Mouse (Mus musculus) MEL (cell line): ENCODE data around the gene Rgr. TPM values are rescaled to one million over a fixed set of nuclear protein-coding genes. Genes with fewer than 3 reads are reported as not detected.

Source experiments
- DNase-seq: peaks from one replicate; pipeline ENCODE4 v3.0.0; 2011; ENCODE audit warnings: low read depth, low spot score
- H3K27ac ChIP-seq: 2 replicates; pipeline ENCODE4 v1.5.1; 2012; ENCODE audit warnings: low read depth, mild to moderate bottlenecking, control low read depth, low read length, moderate library complexity; ENCODE audit not compliant: control insufficient read depth
- H3K27me3 ChIP-seq, 2 experiments: fragments of 150-350 bp in 1 of 2; sonication (generic) in 1 of 2; 2 replicates each; pipeline ENCODE4 v1.6.1; 2012; ENCODE audit warnings: low read length in 2 of 2, mild to moderate bottlenecking in 2 of 2, improper control_type of control experiment in 1 of 2, moderate library complexity in 1 of 2; ENCODE audit not compliant: insufficient read depth in 2 of 2, control insufficient read depth in 1 of 2
- H3K36me3 ChIP-seq, 2 experiments: 2 replicates each; pipeline ENCODE4 v1.6.1; 2012 to 2014; ENCODE audit warnings: low read length in 2 of 2, improper control_type of control experiment in 1 of 2, inconsistent platforms in 1 of 2, mild to moderate bottlenecking in 1 of 2; ENCODE audit not compliant: insufficient read depth in 2 of 2, control insufficient read depth in 1 of 2
- H3K4me1 ChIP-seq, 2 experiments: fragments of 150-350 bp in 1 of 2; sonication (generic) in 1 of 2; 2 replicates each; pipeline ENCODE4 v1.6.1; 2012; ENCODE audit warnings: low read length in 2 of 2, improper control_type of control experiment in 1 of 2, mild to moderate bottlenecking in 1 of 2; ENCODE audit not compliant: insufficient read depth in 2 of 2, control insufficient read depth in 1 of 2
- H3K4me3 ChIP-seq, 2 experiments: fragments of 150-350 bp in 1 of 2; sonication (generic) in 1 of 2; 2 replicates each; pipeline ENCODE4 v1.5.1; 2012; ENCODE audit warnings: low read depth in 2 of 2, low read length in 2 of 2, mild to moderate bottlenecking in 2 of 2, moderate library complexity in 2 of 2, control low read depth in 1 of 2, improper control_type of control experiment in 1 of 2; ENCODE audit not compliant: control insufficient read depth in 1 of 2, insufficient read depth in 1 of 2
- H3K79me2 ChIP-seq: 2 replicates; pipeline ENCODE4 v1.6.1; 2012; ENCODE audit warnings: mild to moderate bottlenecking, low read length, moderate library complexity; ENCODE audit not compliant: control insufficient read depth, poor library complexity, insufficient read depth
- H3K9ac ChIP-seq: 2 replicates; pipeline ENCODE4 v1.6.1; 2012; ENCODE audit warnings: low read depth, mild to moderate bottlenecking, control low read depth, low read length, moderate library complexity; ENCODE audit not compliant: control insufficient read depth, poor library complexity, severe bottlenecking
- H3K9me3 ChIP-seq: fragments of 150-350 bp; sonication (generic); replicated peaks from 2 replicates; pipeline ENCODE4 v1.6.1; 2012; ENCODE audit warnings: mild to moderate bottlenecking, low read length, improper control_type of control experiment, moderate library complexity; ENCODE audit not compliant: insufficient read depth
- CHD1 ChIP-seq: IDR thresholded peaks from 2 replicates; pipeline ENCODE4 v1.6.1; 2012; ENCODE audit warnings: low read depth, mild to moderate bottlenecking, inconsistent platforms, low read length, improper control_type of control experiment
- CHD2 ChIP-seq: IDR thresholded peaks from 2 replicates; pipeline ENCODE4 v1.6.1; 2011; ENCODE audit warnings: low read length, improper control_type of control experiment
- CTCF ChIP-seq, 3 experiments: IDR thresholded peaks in 2 of 3; conservative IDR thresholded peaks in 1 of 3; 2 replicates each; pipeline ENCODE4 v1.5.1; 2011 to 2012; ENCODE audit warnings: low read length in 3 of 3, low read depth in 2 of 3, mild to moderate bottlenecking in 2 of 3, improper control_type of control experiment in 1 of 3, inconsistent platforms in 1 of 3, mixed read lengths in 1 of 3, moderate library complexity in 1 of 3; ENCODE audit not compliant: control insufficient read depth in 1 of 3, insufficient read depth in 1 of 3, poor library complexity in 1 of 3, severe bottlenecking in 1 of 3
- E2F4 ChIP-seq: IDR thresholded peaks from 2 replicates; pipeline ENCODE4 v1.6.1; 2011; ENCODE audit warnings: low read depth, low read length, improper control_type of control experiment, borderline replicate concordance
- ELF1 ChIP-seq: IDR thresholded peaks from 2 replicates; pipeline ENCODE4 v1.6.1; 2014; ENCODE audit warnings: low read depth, mild to moderate bottlenecking, inconsistent platforms, low read length, improper control_type of control experiment, moderate library complexity
- ETS1 ChIP-seq: IDR thresholded peaks from 2 replicates; pipeline ENCODE4 v1.6.1; 2012; ENCODE audit warnings: low read depth, mild to moderate bottlenecking, inconsistent platforms, low read length, improper control_type of control experiment, moderate library complexity
- GABPA ChIP-seq: IDR thresholded peaks from 2 replicates; pipeline ENCODE4 v1.6.1; 2012; ENCODE audit warnings: low read depth, mild to moderate bottlenecking, inconsistent platforms, low read length, improper control_type of control experiment, moderate library complexity
- GATA1 ChIP-seq: IDR thresholded peaks from 2 replicates; pipeline ENCODE4 v1.6.1; 2011; ENCODE audit warnings: low read depth, low read length, improper control_type of control experiment
- HCFC1 ChIP-seq: IDR thresholded peaks from 2 replicates; pipeline ENCODE4 v1.6.1; 2012; ENCODE audit warnings: low read depth, mild to moderate bottlenecking, inconsistent platforms, low read length, improper control_type of control experiment, moderate library complexity
- JUND ChIP-seq: IDR thresholded peaks from 2 replicates; pipeline ENCODE4 v1.6.1; 2011; ENCODE audit warnings: low read depth, mild to moderate bottlenecking, improper control_type of control experiment, low read length
- KAT2A ChIP-seq: conservative IDR thresholded peaks from 2 replicates; pipeline ENCODE4 v1.6.1; 2012; ENCODE audit warnings: low read depth, low read length, improper control_type of control experiment, inconsistent platforms
- MAX ChIP-seq: IDR thresholded peaks from 2 replicates; pipeline ENCODE4 v1.6.1; 2011; ENCODE audit warnings: low read length, improper control_type of control experiment
- MAZ ChIP-seq: IDR thresholded peaks from 2 replicates; pipeline ENCODE4 v1.6.1; 2012; ENCODE audit warnings: low read depth, mild to moderate bottlenecking, inconsistent platforms, low read length, improper control_type of control experiment
- MEF2A ChIP-seq: IDR thresholded peaks from 2 replicates; pipeline ENCODE4 v1.6.1; 2014; ENCODE audit warnings: low read depth, mild to moderate bottlenecking, inconsistent platforms, low read length, improper control_type of control experiment; ENCODE audit not compliant: poor library complexity, insufficient replicate concordance, severe bottlenecking; ENCODE audit errors: extremely low read depth
- MXI1 ChIP-seq: IDR thresholded peaks from 2 replicates; pipeline ENCODE4 v1.6.1; 2011; ENCODE audit warnings: mild to moderate bottlenecking, low read depth, low read length, improper control_type of control experiment
- MYB ChIP-seq: IDR thresholded peaks from 2 replicates; pipeline ENCODE4 v1.6.1; 2011; ENCODE audit warnings: mild to moderate bottlenecking, low read depth, low read length, improper control_type of control experiment
- MYC ChIP-seq: IDR thresholded peaks from 2 replicates; pipeline ENCODE4 v1.6.1; 2011; ENCODE audit warnings: low read depth, mild to moderate bottlenecking, low read length, improper control_type of control experiment, moderate library complexity
- NELFE ChIP-seq: IDR thresholded peaks from 2 replicates; pipeline ENCODE4 v1.6.1; 2011; ENCODE audit warnings: low read depth, low read length, improper control_type of control experiment
- NRF1 ChIP-seq: IDR thresholded peaks from 2 replicates; pipeline ENCODE4 v1.6.1; 2014; ENCODE audit warnings: low read depth, mild to moderate bottlenecking, inconsistent platforms, low read length, improper control_type of control experiment, moderate library complexity; ENCODE audit not compliant: poor library complexity, insufficient read depth, severe bottlenecking
- POLR2A ChIP-seq, 2 experiments: IDR thresholded peaks; 2 replicates each; pipeline ENCODE4 v1.6.1; 2011 to 2012; ENCODE audit warnings: low read length in 2 of 2, mild to moderate bottlenecking in 2 of 2, control low read depth in 1 of 2, improper control_type of control experiment in 1 of 2, low read depth in 1 of 2, moderate library complexity in 1 of 2; ENCODE audit not compliant: control insufficient read depth in 1 of 2, insufficient read depth in 1 of 2, poor library complexity in 1 of 2
- POLR2AphosphoS2 ChIP-seq: IDR thresholded peaks from 2 replicates; pipeline ENCODE4 v1.6.1; 2011; ENCODE audit warnings: low read length, improper control_type of control experiment
- RAD21 ChIP-seq: IDR thresholded peaks from 2 replicates; pipeline ENCODE4 v1.6.1; 2011; ENCODE audit warnings: mild to moderate bottlenecking, low read depth, low read length, improper control_type of control experiment
- SIN3A ChIP-seq: IDR thresholded peaks from 2 replicates; pipeline ENCODE4 v1.6.1; 2012; ENCODE audit warnings: low read length, improper control_type of control experiment, inconsistent platforms
- SMC3 ChIP-seq: IDR thresholded peaks from 2 replicates; pipeline ENCODE4 v1.6.1; 2011; ENCODE audit warnings: low read depth, low read length, improper control_type of control experiment
- TBP ChIP-seq: IDR thresholded peaks from 2 replicates; pipeline ENCODE4 v1.8.0; 2011; ENCODE audit warnings: low read depth, low read length, improper control_type of control experiment
- TCF12 ChIP-seq: IDR thresholded peaks from 2 replicates; pipeline ENCODE4 v1.6.1; 2014; ENCODE audit warnings: low read depth, mild to moderate bottlenecking, inconsistent platforms, low read length, improper control_type of control experiment, moderate library complexity
- USF1 ChIP-seq: IDR thresholded peaks from 2 replicates; pipeline ENCODE4 v1.6.1; 2014; ENCODE audit warnings: low read depth, mild to moderate bottlenecking, inconsistent platforms, low read length, improper control_type of control experiment, moderate library complexity
- USF2 ChIP-seq, 2 experiments: IDR thresholded peaks; 2 replicates each; pipeline ENCODE4 v1.6.1; 2011 to 2012; ENCODE audit warnings: improper control_type of control experiment in 2 of 2, low read length in 2 of 2, borderline replicate concordance in 1 of 2, inconsistent platforms in 1 of 2, low read depth in 1 of 2, mild to moderate bottlenecking in 1 of 2; ENCODE audit not compliant: insufficient read depth in 1 of 2
- ZKSCAN1 ChIP-seq: IDR thresholded peaks from 2 replicates; pipeline ENCODE4 v1.6.1; 2012; ENCODE audit warnings: low read depth, mild to moderate bottlenecking, inconsistent platforms, low read length, improper control_type of control experiment, moderate library complexity
- ZNF384 ChIP-seq: IDR thresholded peaks from 2 replicates; pipeline ENCODE4 v1.6.1; 2012; ENCODE audit warnings: low read depth, mild to moderate bottlenecking, inconsistent platforms, low read length, improper control_type of control experiment
- polyA plus RNA-seq, 2 experiments: library from polyadenylated mRNA; stranded (reverse) in 1 of 2; unstranded in 1 of 2; fragments of >175 nt in 1 of 2; fragments of >200 nt in 1 of 2; gene quantifications; 2 replicates each; pipeline versions ENCODE4 v1.2.1 to v1.2.4; 2012; ENCODE audit warnings: low replicate concordance in 2 of 2, low read depth in 1 of 2; ENCODE audit not compliant: insufficient read length in 2 of 2, insufficient read depth in 1 of 2, missing spikeins in 1 of 2
- total RNA-seq: library from RNA; depleted of rRNA; stranded (reverse); fragments of 300-350 nt; gene quantifications from 2 replicates; pipeline ENCODE4 v1.2.3, GENCODE M21; 2012

Gene Rgr
- total and polyA plus RNA-seq, 3 experiments, result not detected

- H3K36me3 ChIP-seq, result no peaks in the 10 kb centered on the region
- no peak for TF ChIP-seq RAD21
- no peak for TF ChIP-seq TCF12
- TF ChIP-seq SIN3A, result no peak
- no peak for TF ChIP-seq USF1
- TF ChIP-seq ETS1, result no peak
- TF ChIP-seq TBP, result no peak
- no peak for TF ChIP-seq GATA1
- TF ChIP-seq JUND, result no peak
- no peak for TF ChIP-seq POLR2AphosphoS2
- TF ChIP-seq NELFE, result no peak
- TF ChIP-seq SMC3, result no peak
- TF ChIP-seq ZNF384, result no peak
- no peak for TF ChIP-seq USF2 (IDR thresholded peaks at IDR 0.05; ENCODE audit: borderline replicate concordance in 1 of 2, insufficient read depth in 1 of 2, low read depth in 1 of 2, low read length in 2 of 2)
- TF ChIP-seq E2F4, result no peak
- TF ChIP-seq MXI1, result no peak
- no peak for TF ChIP-seq GABPA
- no peak for TF ChIP-seq CTCF (IDR thresholded peaks at IDR 0.05 in 2 of 3, conservative IDR thresholded peaks at IDR 0.05 in 1 of 3; ENCODE audit: control insufficient read depth in 1 of 3, insufficient read depth in 1 of 3, low read depth in 2 of 3, low read length in 3 of 3, poor library complexity in 1 of 3, severe bottlenecking in 1 of 3)
- TF ChIP-seq, all 39 proteins: peak for 0
- H3K9me3 ChIP-seq, result no peaks in the 10 kb centered on the region
- no peak overlapping the region for H3K9ac ChIP-seq
- no peak overlapping the region for H3K27ac ChIP-seq
- DNase-seq, result no peak
- no peaks in the 10 kb centered on the region for H3K27me3 ChIP-seq
- no peaks in the 10 kb centered on the region for H3K79me2 ChIP-seq
- no peak overlapping the region for H3K4me3 ChIP-seq
- no peaks in the 10 kb centered on the region for H3K4me1 ChIP-seq
These were observed 20.8 kb downstream of the Rgr start for GRCm38 (mm10) chr14:37027951-37028350.

GRCm38 (mm10) chr14:37027248-37027933 lies 21.4 kb downstream of the Rgr start:
- no peak for TF ChIP-seq POLR2A (IDR thresholded peaks at IDR 0.05; ENCODE audit: control insufficient read depth in 1 of 2, insufficient read depth in 1 of 2, low read depth in 1 of 2, low read length in 2 of 2, poor library complexity in 1 of 2)
- TF ChIP-seq MAZ, result no peak
- no peak for TF ChIP-seq MYB
- TF ChIP-seq MEF2A, result no peak
- TF ChIP-seq KAT2A, result no peak
- TF ChIP-seq ELF1, result no peak
- no peak for TF ChIP-seq USF1
- no peak for TF ChIP-seq GABPA
- TF ChIP-seq RAD21, result no peak
- TF ChIP-seq NRF1, result no peak
- no peak for TF ChIP-seq CHD2
- TF ChIP-seq CHD1, result no peak
- TF ChIP-seq MYC, result no peak
- no peak for TF ChIP-seq TCF12
- TF ChIP-seq ZKSCAN1, result no peak
- TF ChIP-seq HCFC1, result no peak
- no peak for TF ChIP-seq POLR2AphosphoS2
- no peak for TF ChIP-seq MAX
- no peak for TF ChIP-seq NELFE
- H3K4me3 ChIP-seq, result no peak overlapping the region
- no peaks in the 10 kb centered on the region for H3K36me3 ChIP-seq
- H3K27me3 ChIP-seq, result no peaks in the 10 kb centered on the region
- no peaks in the 10 kb centered on the region for H3K9me3 ChIP-seq
- no peak overlapping the region for H3K9ac ChIP-seq
- DNase-seq, result no peak
- H3K4me1 ChIP-seq, result no peaks in the 10 kb centered on the region
- H3K27ac ChIP-seq, result no peak overlapping the region
- no peaks in the 10 kb centered on the region for H3K79me2 ChIP-seq
